Mouse (Mus musculus) kidney, postnatal 25 days (tissue): Measurements from ENCODE around the gene Lrrc34.

ENCODE experiments used
- DNase-seq, 2 experiments: peaks; one replicate each; pipeline ENCODE4 v3.0.0; 2021; ENCODE audit warnings: mixed read lengths in 2 of 2

The Lrrc34 gene

DNA sequence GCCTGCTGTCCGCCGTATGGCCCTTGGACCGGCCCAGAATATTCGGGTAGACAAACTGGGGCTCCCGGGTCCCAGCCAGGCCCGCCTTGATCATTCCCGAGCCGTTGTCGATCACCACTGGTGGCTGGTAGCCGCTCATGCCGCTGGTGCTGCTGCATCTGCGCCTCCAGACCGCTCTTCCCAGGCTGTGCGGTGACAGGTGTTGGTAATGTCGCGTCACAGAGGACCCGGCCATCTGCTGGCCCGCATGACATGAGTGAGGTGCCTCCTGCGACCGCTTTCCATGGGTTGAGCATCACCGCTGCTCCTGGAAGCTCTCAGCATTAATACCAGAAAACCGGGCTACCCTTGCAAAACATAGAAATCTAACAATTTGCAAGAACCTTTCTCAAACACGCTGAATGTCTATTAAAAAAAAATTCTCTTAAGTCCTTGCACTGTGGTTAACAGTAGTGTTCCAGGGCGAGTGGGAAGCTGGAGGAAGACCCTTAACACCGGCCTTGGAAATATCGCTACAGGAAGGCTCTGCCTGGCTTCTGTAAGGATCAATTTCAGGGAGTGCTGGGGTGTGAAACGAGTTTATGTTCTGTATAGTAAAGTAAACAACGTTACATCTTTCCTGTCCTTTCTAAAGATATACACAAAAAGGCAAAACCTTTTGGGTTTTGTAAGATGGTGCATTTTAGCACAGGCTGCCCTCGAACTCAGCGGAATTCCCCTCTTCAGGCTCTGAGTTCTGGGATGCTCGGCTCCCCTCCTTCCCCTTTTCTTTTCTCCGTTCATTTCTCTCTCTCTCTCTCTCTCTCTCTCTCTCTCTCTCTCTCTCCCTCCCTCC, 47.7 kb downstream of the Lrrc34 start, which contains the start of gene Actrt3:
TSS of gene Actrt3 (minus strand) at position 229 of the 835 bp plus-strand sequence.
- DNase-seq = peak; percentile 27 to 61

DNA sequence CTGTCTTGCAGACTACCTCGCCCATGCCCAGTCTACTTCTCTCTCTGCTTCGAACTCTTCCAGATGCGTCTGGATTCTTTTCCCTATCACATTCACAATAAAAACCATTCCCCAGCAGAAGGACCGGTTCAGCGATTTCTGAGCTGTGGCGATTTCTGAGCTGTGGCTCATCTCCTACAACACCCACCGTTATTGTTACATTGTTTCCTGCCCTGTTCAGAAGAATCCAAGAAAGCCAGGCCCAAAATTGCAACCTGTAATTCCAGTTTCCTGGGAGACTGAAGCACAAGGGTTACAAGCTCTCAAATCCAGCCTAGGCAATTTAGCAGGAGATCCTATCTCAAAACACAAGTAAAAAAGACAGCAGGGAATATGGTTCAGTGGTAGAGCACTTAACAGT, 50.4 kb downstream of the Lrrc34 start:
- no peak for DNase-seq

- DNase-seq = peak; percentile 66 to 79
These were observed 52.4 kb downstream of the Lrrc34 start for GRCm38 (mm10) chr3:30595111-30595832.

DNA sequence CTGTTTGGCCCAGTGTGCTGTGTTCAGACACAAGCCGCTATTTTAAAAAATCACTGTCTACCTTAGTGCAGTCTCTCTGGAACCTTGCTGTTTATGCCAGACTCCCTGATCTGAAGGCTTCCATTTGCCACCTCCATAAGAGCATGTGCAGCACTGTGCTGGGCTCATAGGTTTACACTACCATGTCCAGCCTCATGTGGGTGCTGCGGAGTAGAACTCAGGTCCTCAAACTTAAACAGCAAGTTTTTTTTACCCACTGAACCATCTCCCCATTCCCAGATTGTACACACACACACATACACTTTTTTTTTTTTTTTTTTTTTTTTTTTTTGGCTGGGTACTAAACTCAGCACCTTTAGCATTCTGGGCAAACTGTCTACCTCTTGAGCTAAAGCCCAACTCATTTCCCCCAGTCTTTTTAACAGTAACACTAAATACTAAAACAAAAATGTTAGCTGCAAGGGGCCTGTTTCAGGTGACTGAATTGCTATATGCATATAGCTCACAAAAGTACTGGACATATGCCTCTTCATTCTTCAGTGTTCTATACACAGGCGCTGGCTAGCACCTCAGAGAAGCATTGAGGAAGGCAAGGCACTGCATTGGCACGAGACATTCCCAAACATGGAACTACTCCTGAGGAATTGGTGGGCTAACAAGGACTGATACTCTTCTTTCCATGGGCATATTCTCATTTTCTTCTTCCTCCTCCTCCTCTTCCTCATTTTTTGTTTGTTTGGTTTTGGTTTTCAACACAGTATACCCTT, 53.8 kb downstream of the Lrrc34 start:
- peak; percentile 48 to 60 for DNase-seq

DNA sequence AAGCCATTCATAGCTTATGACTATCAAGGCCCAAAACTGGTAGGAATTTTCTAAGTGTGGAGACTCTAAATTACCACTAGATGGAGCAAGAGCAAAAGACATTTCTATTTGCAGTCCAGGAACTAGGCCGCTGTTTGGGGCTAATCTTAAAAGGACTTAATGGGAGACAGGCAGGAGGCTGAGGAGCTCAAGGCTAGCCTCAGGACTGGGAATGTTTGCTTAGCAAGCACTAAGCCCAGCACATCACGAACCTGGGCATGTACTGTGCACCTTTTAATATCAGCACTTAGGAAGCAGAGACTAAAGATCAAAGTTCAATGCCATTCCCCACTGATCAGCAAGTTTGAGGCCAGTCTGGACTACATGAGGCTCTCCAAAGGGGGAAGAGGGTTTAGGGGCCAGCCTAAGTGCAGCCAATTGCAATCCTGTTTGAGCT, 55.2 kb downstream of the Lrrc34 start:
- peak; percentile 58 to 86 for DNase-seq

DNA sequence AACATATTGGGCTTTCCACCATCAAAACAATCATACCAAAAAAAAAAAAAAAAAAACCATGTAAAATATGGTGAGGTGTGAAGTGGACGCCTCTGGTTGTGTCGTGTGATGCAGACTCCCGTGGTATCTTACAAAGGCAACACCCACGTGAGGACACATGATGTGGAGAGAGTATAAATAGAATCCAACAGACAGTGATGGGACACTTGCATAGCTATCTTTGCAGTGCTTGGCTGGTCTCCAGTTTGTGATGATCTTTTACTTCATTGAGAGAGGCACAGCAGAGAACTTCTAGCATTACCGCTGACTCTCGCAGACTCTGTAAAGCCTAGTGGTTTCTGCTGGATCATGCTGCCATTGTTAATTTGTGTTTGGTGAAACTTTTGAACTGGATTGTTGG, 58.8 kb downstream of the Lrrc34 start:
- no peak for DNase-seq
